Mouse (Mus musculus): ENCODE results near the gene Cav3.

- no peak for TF ChIP-seq BHLHE40 (IDR thresholded peaks at IDR 0.05; ENCODE audit: low read depth, low read length)
- TF ChIP-seq USF1 (IDR thresholded peaks at IDR 0.05; ENCODE audit: low read depth, low read length): no peak
- TF ChIP-seq POLR2A (IDR thresholded peaks at IDR 0.05; ENCODE audit: low read depth, low read length): no peak
- TF ChIP-seq MAFK (IDR thresholded peaks at IDR 0.05; ENCODE audit: insufficient replicate concordance, low read length): no peak
- TF ChIP-seq TCF12 (IDR thresholded peaks at IDR 0.05; ENCODE audit: low read depth, low read length): no peak
- TF ChIP-seq EP300 (IDR thresholded peaks at IDR 0.05; ENCODE audit: low read length): no peak
- no peak for TF ChIP-seq NELFE (IDR thresholded peaks at IDR 0.05; ENCODE audit: low read depth, low read length)
- no peak for TF ChIP-seq CTCF (conservative IDR thresholded peaks at IDR 0.05 in 1 of 2, IDR thresholded peaks at IDR 0.05 in 1 of 2; ENCODE audit: low read depth in 2 of 2, low read length in 2 of 2)
- TF ChIP-seq MAZ (IDR thresholded peaks at IDR 0.05; ENCODE audit: low read depth, low read length): no peak
- no peak for TF ChIP-seq ZNF384 (IDR thresholded peaks at IDR 0.05; ENCODE audit: low read depth, low read length)
Observed at GRCm38 (mm10) chr6:112498716-112499115, 39.4 kb downstream of the Cav3 start.
